Mouse (Mus musculus): Measurements from ENCODE around the gene Tas2r122.

DNA sequence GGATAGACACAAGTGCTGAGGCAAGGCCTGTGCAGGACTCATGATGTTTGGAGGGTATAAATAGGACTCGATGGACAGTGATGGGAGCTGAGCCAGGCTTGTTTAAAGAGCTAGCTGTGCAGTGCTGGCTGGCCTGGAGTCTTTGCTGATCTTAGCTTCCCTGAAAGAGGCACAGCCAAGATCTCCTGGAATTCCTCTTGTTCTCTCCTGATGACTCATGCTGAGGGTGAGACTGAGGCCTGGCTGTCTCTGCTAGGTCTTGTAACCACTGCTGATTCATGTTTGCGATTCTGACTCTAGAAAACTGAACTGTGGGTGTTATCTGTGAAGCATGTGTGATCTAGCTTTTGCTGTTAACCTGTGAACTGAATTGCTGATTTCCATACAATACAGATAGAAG is 38.5 kb upstream of the Tas2r122 start:
- TF ChIP-seq CTCF (conservative IDR thresholded peaks at IDR 0.05 in 1 of 2, IDR thresholded peaks at IDR 0.05 in 1 of 2; ENCODE audit: low read depth in 2 of 2, low read length in 2 of 2) (no peak), SIN3A (IDR thresholded peaks at IDR 0.05; ENCODE audit: low read length) (no peak), CHD2 (IDR thresholded peaks at IDR 0.05; ENCODE audit: low read length) (no peak), POLR2A (IDR thresholded peaks at IDR 0.05; ENCODE audit: low read depth, low read length) (no peak), ZKSCAN1 (IDR thresholded peaks at IDR 0.05; ENCODE audit: borderline replicate concordance, low read depth, low read length) (no peak), EP300 (IDR thresholded peaks at IDR 0.05; ENCODE audit: low read length) (no peak), USF1 (IDR thresholded peaks at IDR 0.05; ENCODE audit: low read depth, low read length) (no peak), ELF1 (IDR thresholded peaks at IDR 0.05; ENCODE audit: low read depth, low read length) (no peak)
